Mouse (Mus musculus) bone marrow, adult 2 months (tissue): Measurements from ENCODE around the gene Tmem270.

Experiments
- CTCF ChIP-seq: fragments of 200-500 bp; IDR thresholded peaks from 2 replicates; pipeline ENCODE4 v1.5.1; 2011; ENCODE audit warnings: low read length, control low read depth; ENCODE audit not compliant: control insufficient read depth, insufficient read depth
- POLR2A ChIP-seq: fragments of 200-500 bp; IDR thresholded peaks from 2 replicates; pipeline ENCODE4 v1.6.1; 2011; ENCODE audit warnings: low read depth, mild to moderate bottlenecking, control low read depth, low read length, borderline replicate concordance; ENCODE audit not compliant: control insufficient read depth

DNA sequence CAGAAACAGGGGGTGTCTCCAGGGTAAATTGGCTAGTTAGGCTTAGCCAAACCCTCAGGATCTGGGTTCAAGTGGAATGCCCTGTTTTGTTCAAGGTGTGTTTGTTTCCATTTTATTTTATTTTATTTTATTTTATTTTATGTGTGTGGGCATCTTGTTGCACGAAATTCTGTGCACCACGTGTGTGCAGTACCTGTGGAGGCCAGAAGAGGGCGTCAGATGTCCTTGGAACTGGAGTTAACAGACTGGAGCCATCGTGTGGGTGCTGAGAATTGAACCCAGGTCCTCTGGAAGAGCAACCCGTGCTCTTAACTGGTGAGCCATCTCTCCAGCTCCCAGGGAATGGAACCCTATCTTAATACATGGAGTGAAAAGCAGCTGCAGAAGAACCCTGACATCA, 13.8 kb downstream of the Tmem270 start:
- TF ChIP-seq CTCF (no peak), POLR2A (no peak)
